Mouse (Mus musculus): Measurements from ENCODE around the gene Hist2h4. TPM values are rescaled to one million over a fixed set of nuclear protein-coding genes. Genes with fewer than 3 reads are reported as not detected.
A peak's percentile ranks its signal among the peaks of the same experiment; 100 is the strongest.
"Not testable (repeated sequence)": the region's sequence is repeated elsewhere in the genome, so short reads cannot be mapped to it uniquely, and the experiment has no call there.

The Hist2h4 gene
- polyA plus RNA-seq, 1 experiment from 2014 or later: 16.6 TPM

- TF ChIP-seq CTCF (IDR thresholded peaks at IDR 0.05; ENCODE audit: low read depth): no peak
- Histone ChIP-seq H3K4me1 (ENCODE audit: insufficient read depth) (no peaks in the 10 kb centered on the region), H3K27ac (ENCODE audit: low read depth) (no peak overlapping the region), H3K9me3 (ENCODE audit: low read depth, low read length) (no peaks in the 10 kb centered on the region), H3K36me3 (ENCODE audit: insufficient read depth) (no peaks in the 10 kb centered on the region), H3K9ac (no peak overlapping the region), H3K4me2 (no peak overlapping the region), H3K27me3 (ENCODE audit: insufficient read depth, low read length) (no peaks in the 10 kb centered on the region), H3K4me3 (ENCODE audit: low read depth, low read length) (no peak overlapping the region)
- WGBS: 89% methylated on average over 4 of the region's 4 CpGs
- no peak for ATAC-seq (ENCODE audit: insufficient read depth)
- no peak for DNase-seq
Measured at GRCm38 (mm10) chr3:96298360-96298759, 35.2 kb upstream of the Hist2h4 start.

- Histone ChIP-seq H3K4me3 (ENCODE audit: low read depth, low read length) (no peak within 1 kb of the TSS), H3K4me1 (ENCODE audit: insufficient read depth) (no peaks in the 10 kb centered on the region), H3K36me3 (ENCODE audit: insufficient read depth) (no peaks in the 10 kb centered on the region), H3K9me3 (ENCODE audit: low read depth, low read length) (no peaks in the 10 kb centered on the region), H3K4me2 (no peak within 1 kb of the TSS), H3K27me3 (ENCODE audit: insufficient read depth, low read length) (no peaks in the 10 kb centered on the region), H3K27ac (ENCODE audit: low read depth) (no peak within 1 kb of the TSS), H3K9ac (no peak within 1 kb of the TSS)
- no peak for ATAC-seq (ENCODE audit: insufficient read depth)
- 73% methylated on average over 4 of the region's 4 CpGs for WGBS
- DNase-seq: no peak
- no peak for TF ChIP-seq CTCF (IDR thresholded peaks at IDR 0.05; ENCODE audit: low read depth)
Measured at GRCm38 (mm10) chr3:96293787-96294186, 30.7 kb upstream of the Hist2h4 start, which contains the start of gene Fcgr1. Gene Fcgr1, minus strand, starts transcription at chr3:96293969.

- no peak overlapping the region for H3K27ac ChIP-seq (ENCODE audit: low read depth)
- no peaks in the 10 kb centered on the region for H3K9me3 ChIP-seq (ENCODE audit: low read depth, low read length)
- H3K9ac ChIP-seq: no peak overlapping the region
- no peaks in the 10 kb centered on the region for H3K27me3 ChIP-seq (ENCODE audit: insufficient read depth, low read length)
- H3K36me3 ChIP-seq (ENCODE audit: insufficient read depth): no peaks in the 10 kb centered on the region
- no peak overlapping the region for H3K4me3 ChIP-seq (ENCODE audit: low read depth, low read length)
- WGBS: 51% methylated on average over 5 of the region's 5 CpGs
- no peaks in the 10 kb centered on the region for H3K4me1 ChIP-seq (ENCODE audit: insufficient read depth)
- TF ChIP-seq CTCF (IDR thresholded peaks at IDR 0.05; ENCODE audit: low read depth): no peak
- ATAC-seq (ENCODE audit: insufficient read depth) (no peak), DNase-seq (no peak)
- H3K4me2 ChIP-seq: no peak overlapping the region
Measured at GRCm38 (mm10) chr3:96293368-96293767, 30.3 kb upstream of the Hist2h4 start.

GRCm38 (mm10) chr3:96292641-96293040 lies 29.5 kb upstream of the Hist2h4 start:
- ATAC-seq (ENCODE audit: insufficient read depth) (no peak), DNase-seq (peak; percentile 12)
- H3K27me3 ChIP-seq (ENCODE audit: insufficient read depth, low read length): no peaks in the 10 kb centered on the region
- no peaks in the 10 kb centered on the region for H3K36me3 ChIP-seq (ENCODE audit: insufficient read depth)
- 48% methylated on average over 6 of the region's 6 CpGs for WGBS
- H3K4me2 ChIP-seq: no peak overlapping the region
- no peak overlapping the region for H3K27ac ChIP-seq (ENCODE audit: low read depth)
- H3K4me1 ChIP-seq (ENCODE audit: insufficient read depth): no peaks in the 10 kb centered on the region
- H3K9ac ChIP-seq: no peak overlapping the region
- H3K4me3 ChIP-seq (ENCODE audit: low read depth, low read length): no peak overlapping the region
- TF ChIP-seq CTCF (IDR thresholded peaks at IDR 0.05; ENCODE audit: low read depth): no peak
- no peaks in the 10 kb centered on the region for H3K9me3 ChIP-seq (ENCODE audit: low read depth, low read length)

- WGBS: 81% methylated on average over 3 of the region's 3 CpGs
- DNase-seq; H3K9me3 ChIP-seq (ENCODE audit: low read depth, low read length); H3K9ac ChIP-seq; ATAC-seq (ENCODE audit: insufficient read depth); H3K4me3 ChIP-seq (ENCODE audit: low read depth, low read length); H3K4me2 ChIP-seq; H3K27ac ChIP-seq (ENCODE audit: low read depth); H3K27me3 ChIP-seq (ENCODE audit: insufficient read depth, low read length); H3K36me3 ChIP-seq (ENCODE audit: insufficient read depth); H3K4me1 ChIP-seq (ENCODE audit: insufficient read depth): not testable (repeated sequence)
Measured at GRCm38 (mm10) chr3:96290727-96291126, 27.6 kb upstream of the Hist2h4 start.

- no peak overlapping the region for H3K4me2 ChIP-seq
- H3K9ac ChIP-seq: no peak overlapping the region
- no peaks in the 10 kb centered on the region for H3K9me3 ChIP-seq (ENCODE audit: low read depth, low read length)
- DNase-seq: no peak
- 62% methylated on average over 3 of the region's 3 CpGs for WGBS
- H3K27ac ChIP-seq (ENCODE audit: low read depth): no peak overlapping the region
- no peak for ATAC-seq (ENCODE audit: insufficient read depth)
- no peak overlapping the region for H3K4me3 ChIP-seq (ENCODE audit: low read depth, low read length)
- TF ChIP-seq CTCF (IDR thresholded peaks at IDR 0.05; ENCODE audit: low read depth): no peak
- no peaks in the 10 kb centered on the region; the same call in 1 of the 2 replicates for H3K27me3 ChIP-seq (ENCODE audit: insufficient read depth, low read length)
- no peaks in the 10 kb centered on the region for H3K4me1 ChIP-seq (ENCODE audit: insufficient read depth)
- no peaks in the 10 kb centered on the region for H3K36me3 ChIP-seq (ENCODE audit: insufficient read depth)
Measured at GRCm38 (mm10) chr3:96289201-96289600, 26.1 kb upstream of the Hist2h4 start.

- WGBS: 84% methylated on average over 11 of the region's 11 CpGs
- not testable (repeated sequence) for H3K4me2 ChIP-seq; H3K4me1 ChIP-seq (ENCODE audit: insufficient read depth); H3K4me3 ChIP-seq (ENCODE audit: low read depth, low read length); H3K27ac ChIP-seq (ENCODE audit: low read depth); H3K36me3 ChIP-seq (ENCODE audit: insufficient read depth); H3K27me3 ChIP-seq (ENCODE audit: insufficient read depth, low read length); ATAC-seq (ENCODE audit: insufficient read depth); H3K9ac ChIP-seq; H3K9me3 ChIP-seq (ENCODE audit: low read depth, low read length); DNase-seq
- TF ChIP-seq CTCF (IDR thresholded peaks at IDR 0.05; ENCODE audit: low read depth): peak; percentile 71
Measured at GRCm38 (mm10) chr3:96287334-96287733, 24.2 kb upstream of the Hist2h4 start.

GRCm38 (mm10) chr3:96284457-96284856 lies 21.3 kb upstream of the Hist2h4 start:
- Histone ChIP-seq H3K9ac (no peak overlapping the region; the same call in 1 of the 2 replicates), H3K4me2 (peak overlapping the region; percentile 41), H3K9me3 (ENCODE audit: low read depth, low read length) (no peaks in the 10 kb centered on the region), H3K27ac (ENCODE audit: low read depth) (no peak overlapping the region), H3K36me3 (ENCODE audit: insufficient read depth) (no peaks in the 10 kb centered on the region), H3K27me3 (ENCODE audit: insufficient read depth, low read length) (peaks cover 8% of the 10 kb centered on the region), H3K4me3 (ENCODE audit: low read depth, low read length) (no peak overlapping the region), H3K4me1 (ENCODE audit: insufficient read depth) (no peaks in the 10 kb centered on the region)
- DNase-seq (peak; percentile 81), ATAC-seq (ENCODE audit: insufficient read depth) (no peak)
- TF ChIP-seq CTCF (IDR thresholded peaks at IDR 0.05; ENCODE audit: low read depth): peak; percentile 69
- 6% methylated on average over 4 of the region's 4 CpGs for WGBS
